Mouse (Mus musculus) embryonic fibroblast, embryonic 13.5 days (primary cell): ENCODE measurements around the gene Akap9.
"Not testable (repeated sequence)": the region's sequence is repeated elsewhere in the genome, so short reads cannot be mapped to it uniquely, and the experiment has no call there.

Experiments used
- CTCF ChIP-seq: IDR thresholded peaks from 2 replicates; pipeline ENCODE4 v1.5.1; 2011; ENCODE audit warnings: mild to moderate bottlenecking, control low read depth, low read length, moderate library complexity, borderline replicate concordance; ENCODE audit not compliant: insufficient read depth
- POLR2A ChIP-seq: IDR thresholded peaks from 2 replicates; pipeline ENCODE4 v1.6.1; 2011; ENCODE audit warnings: low read depth, mild to moderate bottlenecking, control low read depth, low read length, moderate library complexity

DNA sequence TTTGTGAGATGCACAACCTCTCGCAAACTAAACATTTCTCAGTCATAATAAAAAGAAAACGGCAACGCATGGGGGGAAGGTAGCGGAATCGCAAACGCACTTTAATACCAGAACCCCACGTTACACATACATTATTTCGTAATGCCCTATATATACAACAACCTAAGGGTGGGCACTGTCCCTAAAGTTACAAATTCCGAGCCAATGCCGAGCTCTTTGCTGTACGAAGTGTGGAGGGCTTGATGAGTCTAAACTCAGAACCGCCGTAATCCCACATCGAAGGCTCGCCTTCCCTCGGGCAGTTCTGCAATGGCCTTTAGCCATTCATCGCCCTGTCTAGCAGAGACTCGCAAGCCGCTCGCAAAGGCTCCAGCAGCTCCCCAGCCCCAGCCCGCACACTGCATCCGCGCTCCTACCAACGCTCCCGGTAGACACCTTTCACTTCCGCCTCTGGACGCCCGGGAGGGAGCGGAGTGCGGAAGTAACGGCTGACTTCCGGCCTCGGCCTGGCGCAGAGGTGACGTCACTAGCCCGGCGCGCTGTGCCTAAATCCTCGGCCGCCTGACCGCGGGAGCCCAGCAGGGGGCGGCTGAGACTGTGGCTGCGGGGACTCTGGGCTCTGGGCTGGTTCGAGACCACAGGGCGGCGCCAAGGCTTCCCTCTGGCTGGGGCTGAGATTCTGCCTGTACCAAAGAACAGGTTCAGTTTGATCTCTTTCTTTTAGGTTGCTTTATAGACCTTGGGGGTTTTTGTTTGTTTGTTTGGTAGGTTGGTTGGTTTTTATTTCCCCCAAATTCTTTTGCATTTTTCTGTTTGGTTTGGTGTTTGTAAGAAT is 34.2 kb upstream of the Akap9 start, which contains the start of gene Mterf1a:
- TF ChIP-seq CTCF, POLR2A: not testable (repeated sequence)
